Mouse (Mus musculus): Measurements from ENCODE around the gene Mmp24. TPM values are rescaled to one million over a fixed set of nuclear protein-coding genes. Genes with fewer than 3 reads are reported as not detected.
"Not testable (repeated sequence)": the region's sequence is repeated elsewhere in the genome, so short reads cannot be mapped to it uniquely, and the experiment has no call there.

The Mmp24 gene
- total RNA-seq, 1 experiment from 2014 or later: not detected

DNA sequence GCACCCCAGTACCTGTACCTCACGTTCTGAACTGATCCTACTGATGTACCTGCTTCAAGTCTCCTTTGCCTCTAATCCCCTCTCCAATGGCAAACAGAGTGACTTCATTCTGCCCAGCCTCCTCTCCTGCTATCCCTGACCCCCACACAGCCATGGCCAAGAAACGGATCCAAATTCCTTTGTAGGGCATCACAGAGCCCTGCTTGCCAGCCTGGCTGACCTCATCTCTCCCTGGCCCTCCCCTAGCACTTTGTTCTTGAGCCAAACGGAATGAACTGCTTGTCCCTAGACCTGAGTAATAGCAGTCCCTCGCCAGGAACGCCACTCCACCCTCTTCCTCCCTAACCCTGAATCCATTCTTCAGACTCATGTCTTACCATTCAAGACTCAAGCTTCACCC is 31.4 kb downstream of the Mmp24 start:
- no peak for ATAC-seq (ENCODE audit: extremely low read depth, insufficient number of reproducible peaks, low FRiP score, poor library complexity, severe bottlenecking)

DNA sequence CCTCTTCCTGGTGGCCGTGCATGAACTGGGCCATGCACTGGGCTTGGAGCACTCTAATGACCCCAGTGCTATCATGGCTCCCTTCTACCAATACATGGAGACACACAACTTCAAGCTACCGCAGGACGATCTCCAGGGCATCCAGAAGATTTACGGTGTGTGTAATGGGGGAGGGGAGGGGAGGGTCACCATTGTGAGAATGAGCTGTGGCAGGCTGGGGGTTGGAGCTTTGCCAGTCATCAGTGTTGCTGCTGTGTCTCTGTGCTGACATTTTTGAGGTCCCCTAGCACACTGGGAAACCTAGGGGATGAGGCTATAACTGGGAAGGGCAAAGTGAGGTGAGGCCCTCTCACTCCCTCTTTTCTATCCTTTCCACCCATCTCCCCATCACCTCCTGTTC is 32.3 kb downstream of the Mmp24 start:
- no peak for ATAC-seq (ENCODE audit: extremely low read depth, insufficient number of reproducible peaks, low FRiP score, poor library complexity, severe bottlenecking)

DNA sequence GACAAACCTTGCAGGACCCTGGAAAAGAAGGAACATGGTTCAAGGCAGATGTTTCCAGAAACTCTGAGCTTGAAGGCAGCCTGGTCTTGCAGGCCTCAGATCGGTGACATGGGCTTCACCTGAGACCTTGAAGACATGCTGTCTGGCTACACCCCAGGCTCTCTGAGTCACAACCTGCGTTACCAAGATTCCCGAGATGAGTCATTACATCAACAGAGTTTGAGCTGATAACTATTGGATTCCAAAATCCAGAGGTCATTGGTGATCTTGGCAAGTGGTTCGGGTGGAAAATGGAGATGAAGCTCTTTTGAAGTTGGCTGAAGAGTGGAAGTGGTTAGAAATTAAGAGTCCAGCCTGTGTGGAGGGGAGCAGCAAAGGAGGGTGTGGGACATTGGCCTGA is 34.5 kb downstream of the Mmp24 start:
- ATAC-seq (ENCODE audit: extremely low read depth, insufficient number of reproducible peaks, low FRiP score, poor library complexity, severe bottlenecking): no peak

DNA sequence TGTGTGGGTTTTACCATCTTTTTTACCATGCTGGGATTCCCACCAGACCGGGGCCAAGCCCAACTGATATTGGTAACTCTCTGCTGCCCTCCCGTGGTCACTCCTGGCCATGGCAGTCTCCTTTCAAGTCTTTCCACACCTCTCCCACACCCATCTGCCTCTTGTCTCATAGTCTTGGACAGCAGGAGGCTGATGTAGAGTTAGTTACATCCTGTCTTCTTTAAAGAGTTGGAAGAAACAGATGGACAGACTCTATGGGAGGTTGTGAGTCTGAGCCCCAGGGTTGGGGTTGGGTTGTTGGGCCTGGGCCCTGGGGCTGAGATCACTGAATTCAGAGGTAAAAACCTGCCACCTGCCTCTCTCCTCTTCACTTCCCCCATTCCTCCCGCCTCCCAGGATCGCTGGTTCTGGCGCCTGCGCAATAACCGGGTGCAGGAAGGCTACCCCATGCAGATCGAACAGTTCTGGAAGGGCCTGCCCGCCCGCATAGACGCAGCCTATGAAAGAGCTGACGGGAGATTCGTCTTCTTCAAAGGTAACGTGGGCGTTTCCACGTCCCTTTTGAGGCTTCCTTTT is 36.8 kb downstream of the Mmp24 start:
- peak; percentile 71 for ATAC-seq (ENCODE audit: extremely low read depth, insufficient number of reproducible peaks, low FRiP score, poor library complexity, severe bottlenecking)

DNA sequence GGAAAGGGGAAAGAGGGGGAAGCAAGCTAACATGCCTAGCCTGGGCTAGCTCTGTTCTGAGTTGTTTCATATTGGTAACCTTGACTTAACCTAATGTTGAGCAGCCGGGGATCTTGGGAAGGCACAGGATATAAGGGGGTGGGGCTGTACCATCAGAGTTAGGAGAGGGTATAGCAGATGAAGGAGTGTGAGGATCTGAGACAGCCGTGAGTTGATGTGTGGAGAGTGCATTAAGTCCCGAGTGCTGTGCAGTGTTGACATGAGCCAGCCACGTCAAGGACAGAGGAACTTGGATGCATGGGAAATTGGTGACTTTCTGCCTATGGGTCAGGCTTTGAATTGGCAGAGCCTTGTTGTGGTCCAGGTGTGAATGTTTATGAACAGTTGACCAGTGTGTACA is 37.5 kb downstream of the Mmp24 start:
- no peak for ATAC-seq (ENCODE audit: extremely low read depth, insufficient number of reproducible peaks, low FRiP score, poor library complexity, severe bottlenecking)

DNA sequence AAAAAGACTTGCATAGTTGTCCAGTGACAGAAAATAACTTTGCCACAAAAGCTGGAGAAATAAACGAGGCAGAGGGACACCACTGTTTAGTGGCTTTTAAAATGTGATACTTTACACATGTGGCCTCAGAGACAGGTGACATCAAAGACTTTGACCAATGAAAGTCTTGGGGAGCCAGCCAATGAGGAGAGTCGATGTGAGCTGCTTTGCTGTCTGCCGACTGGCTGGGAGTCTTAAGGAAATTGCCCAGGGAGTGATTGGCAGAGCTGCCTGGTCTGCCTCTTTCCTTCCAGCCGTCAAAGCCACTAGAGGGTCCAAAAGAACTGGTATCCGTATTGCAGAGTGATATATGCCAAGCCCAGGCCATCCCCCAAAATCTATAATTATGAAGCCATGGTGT is 39.7 kb downstream of the Mmp24 start:
- ATAC-seq (ENCODE audit: extremely low read depth, insufficient number of reproducible peaks, low FRiP score, poor library complexity, severe bottlenecking): no peak

DNA sequence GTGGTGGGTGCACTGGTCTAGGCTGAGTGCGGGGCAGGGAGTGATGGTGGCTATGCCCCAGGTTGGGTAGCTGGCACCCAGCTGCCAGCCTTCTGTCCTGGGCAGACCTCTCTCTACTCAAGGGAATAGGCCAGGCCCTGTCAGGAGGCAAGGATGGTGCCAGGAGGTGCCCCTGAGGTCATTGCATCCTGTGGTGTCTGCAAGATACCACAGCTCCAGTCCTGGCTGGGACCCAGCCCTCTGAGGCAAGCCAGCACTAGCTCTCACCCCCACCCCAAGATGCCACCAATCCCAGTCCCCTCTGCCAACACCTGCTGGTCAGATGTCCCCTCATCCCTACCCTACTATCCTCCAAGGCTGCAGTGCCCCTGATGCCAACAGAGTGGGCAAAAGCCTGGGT is 41.0 kb downstream of the Mmp24 start:
- no peak for ATAC-seq (ENCODE audit: extremely low read depth, insufficient number of reproducible peaks, low FRiP score, poor library complexity, severe bottlenecking)

DNA sequence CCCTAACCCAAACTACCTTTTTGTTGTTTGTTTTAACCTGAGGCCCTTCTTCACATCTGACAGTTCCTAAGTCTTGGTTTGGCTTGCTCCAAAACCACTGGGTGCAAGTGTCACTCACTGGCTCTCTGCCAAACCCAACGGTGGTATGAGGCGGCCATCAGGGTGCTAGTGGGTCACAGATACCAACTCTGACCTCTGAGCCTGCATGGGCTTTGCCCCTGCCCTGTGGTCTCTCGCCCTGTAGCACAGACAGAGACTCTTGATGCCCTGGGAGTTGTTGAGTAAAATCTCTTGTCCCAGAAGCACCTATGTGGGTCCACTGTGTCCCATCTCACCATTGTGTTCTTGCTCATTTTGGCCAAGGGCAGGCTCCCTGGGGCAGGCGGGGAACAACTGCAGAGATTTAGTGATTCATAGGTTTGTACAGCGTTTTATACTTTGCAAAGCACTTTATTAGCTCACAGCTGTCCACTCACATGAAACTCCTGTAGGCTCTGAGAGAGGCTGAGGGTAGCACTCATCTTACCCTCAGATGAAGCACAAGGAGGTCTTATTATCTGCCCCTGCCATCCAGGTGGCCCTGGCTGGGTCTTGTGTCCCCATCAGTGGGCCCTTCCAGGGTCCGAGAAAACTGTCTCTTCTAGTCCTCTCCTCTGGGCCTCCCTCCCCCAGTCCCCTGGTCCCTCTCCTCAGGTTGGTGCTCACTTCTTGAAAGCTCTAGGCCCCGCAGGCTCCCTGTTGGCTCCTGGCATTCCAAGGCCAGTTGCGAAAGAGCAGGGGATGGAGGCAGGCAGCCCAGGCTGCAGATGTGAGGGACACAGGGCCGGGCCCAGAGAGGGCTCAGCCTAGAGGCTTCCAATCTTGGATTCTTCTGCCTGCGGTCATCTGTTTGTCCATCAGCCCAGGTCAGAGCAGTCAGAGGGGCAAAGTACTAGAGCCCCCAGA is 42.4 kb downstream of the Mmp24 start:
- no peak for ATAC-seq (ENCODE audit: extremely low read depth, insufficient number of reproducible peaks, low FRiP score, poor library complexity, severe bottlenecking)

DNA sequence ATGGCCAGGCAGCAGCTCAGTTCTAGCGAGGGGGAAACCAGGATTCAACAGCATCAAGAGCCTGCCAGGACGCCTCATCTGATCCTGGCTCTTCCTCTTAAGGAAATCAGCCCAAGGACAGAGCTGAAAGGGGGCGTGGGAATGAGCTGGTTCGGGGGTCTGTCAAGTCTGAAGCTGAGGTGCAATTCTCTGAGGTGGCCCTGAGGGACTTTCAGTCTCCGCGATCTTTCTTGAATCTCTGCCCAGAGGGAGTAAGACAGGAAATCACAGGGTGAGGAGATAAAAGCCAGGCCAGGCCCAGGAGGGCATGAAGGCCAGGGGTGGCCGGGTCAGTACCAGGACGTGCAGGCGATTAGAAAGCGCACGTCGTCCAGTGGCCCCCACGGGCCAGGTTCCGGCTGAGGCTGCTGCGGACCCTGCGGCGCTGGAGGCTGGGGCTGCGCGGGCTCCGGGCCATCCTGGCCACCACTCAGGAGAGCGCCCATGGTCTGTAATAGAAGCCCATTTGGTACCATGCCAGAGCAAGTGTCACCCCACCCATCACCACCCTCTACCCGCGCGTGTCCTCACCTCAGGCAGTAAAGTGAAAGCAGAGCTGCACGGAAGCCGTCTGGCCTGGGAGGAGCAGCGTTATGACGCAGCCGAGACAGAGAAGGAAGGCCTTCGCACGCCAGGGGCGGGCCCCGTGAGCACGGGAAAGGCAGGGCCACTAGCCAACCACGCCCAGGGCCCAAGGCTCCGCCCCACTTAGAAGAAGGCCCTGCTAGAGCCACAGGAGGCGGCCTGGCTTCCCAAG is 43.7 kb downstream of the Mmp24 start:
- ATAC-seq (ENCODE audit: extremely low read depth, insufficient number of reproducible peaks, low FRiP score, poor library complexity, severe bottlenecking): peak; percentile 96

DNA sequence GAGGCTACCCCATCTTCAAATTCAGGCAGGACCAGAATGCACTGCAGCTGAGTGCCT is 44.1 kb downstream of the Mmp24 start, which contains the start of gene BC029722:
Gene BC029722 (minus strand): TSS at position 35 of the 57 bp plus-strand sequence.
- ATAC-seq (ENCODE audit: extremely low read depth, insufficient number of reproducible peaks, low FRiP score, poor library complexity, severe bottlenecking): no peak

DNA sequence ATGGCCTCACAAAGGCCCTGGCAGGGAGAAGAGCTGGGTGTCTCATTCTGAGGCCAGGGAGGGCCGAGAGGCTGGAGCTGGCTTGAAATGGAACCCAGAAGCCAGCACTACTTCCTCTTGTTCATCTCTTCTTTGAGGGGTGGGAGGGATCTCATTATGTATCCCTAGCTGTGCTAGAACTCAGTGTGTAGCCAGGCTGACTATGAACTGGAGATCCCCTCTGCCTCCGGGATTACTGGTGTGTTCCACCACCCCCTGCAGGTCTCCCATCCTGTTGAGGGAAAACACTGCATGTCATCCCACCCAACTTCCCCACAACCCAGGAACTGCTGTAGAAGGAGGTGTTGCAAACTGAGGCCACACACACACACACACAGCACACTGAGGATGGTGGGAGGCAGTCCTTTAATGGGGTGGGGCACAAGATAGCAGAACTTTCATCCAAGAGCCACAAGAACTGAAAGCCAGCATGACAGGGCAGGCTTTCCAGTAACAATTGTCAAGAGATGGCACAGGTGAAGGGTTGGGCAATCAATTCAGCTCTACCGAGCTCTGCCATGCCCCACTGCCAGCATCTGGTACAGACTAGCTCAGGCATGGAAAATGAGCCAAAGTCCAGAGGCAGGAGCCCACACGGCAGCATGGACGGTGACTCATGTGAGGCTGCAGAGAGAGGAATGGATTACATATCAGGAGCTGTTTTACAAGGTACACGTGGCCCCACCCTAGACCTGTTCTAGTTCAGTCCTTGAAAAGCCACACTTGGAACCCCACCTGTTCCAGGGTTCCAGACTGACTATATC is 44.5 kb downstream of the Mmp24 start:
- no peak for ATAC-seq (ENCODE audit: extremely low read depth, insufficient number of reproducible peaks, low FRiP score, poor library complexity, severe bottlenecking)

DNA sequence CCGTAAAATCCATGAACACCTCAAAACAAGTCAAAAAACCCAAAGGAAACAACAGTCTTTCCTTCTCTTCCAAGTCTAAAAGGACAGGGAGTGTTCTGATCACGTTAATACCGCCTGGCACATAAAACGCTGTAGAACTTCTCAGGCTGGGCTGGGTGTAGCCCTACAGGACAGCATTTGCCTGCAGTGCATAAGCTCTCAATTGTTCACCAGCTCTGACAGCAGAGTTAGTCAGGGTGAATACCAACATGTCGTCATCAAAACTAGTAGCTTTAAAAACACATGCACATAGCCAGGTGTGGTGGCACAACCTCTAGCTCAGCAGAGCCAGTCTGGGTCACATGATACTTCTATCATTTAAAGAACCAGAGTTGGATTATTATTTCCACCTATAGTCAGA is 45.6 kb downstream of the Mmp24 start:
- no peak for ATAC-seq (ENCODE audit: extremely low read depth, insufficient number of reproducible peaks, low FRiP score, poor library complexity, severe bottlenecking)

DNA sequence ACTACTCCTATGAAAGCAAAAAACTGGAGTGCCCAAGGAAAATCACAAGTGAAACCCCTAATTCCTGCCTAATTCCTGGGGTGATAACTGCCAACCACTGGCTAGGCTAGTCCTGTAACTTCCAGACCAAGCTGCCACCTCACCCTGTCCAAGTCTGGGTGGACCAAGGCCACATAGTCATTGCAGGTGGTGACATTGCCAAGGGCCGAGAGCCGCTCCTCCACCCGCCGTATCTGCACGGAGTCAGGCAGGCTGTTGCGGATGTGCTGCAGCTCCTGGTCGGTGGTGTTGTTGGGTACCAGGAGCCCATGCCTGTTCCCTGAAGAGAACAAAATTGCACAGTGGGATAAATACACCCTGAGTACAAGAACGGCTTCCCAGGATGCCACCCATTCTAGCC is 48.6 kb downstream of the Mmp24 start:
- ATAC-seq (ENCODE audit: extremely low read depth, insufficient number of reproducible peaks, low FRiP score, poor library complexity, severe bottlenecking): no peak

DNA sequence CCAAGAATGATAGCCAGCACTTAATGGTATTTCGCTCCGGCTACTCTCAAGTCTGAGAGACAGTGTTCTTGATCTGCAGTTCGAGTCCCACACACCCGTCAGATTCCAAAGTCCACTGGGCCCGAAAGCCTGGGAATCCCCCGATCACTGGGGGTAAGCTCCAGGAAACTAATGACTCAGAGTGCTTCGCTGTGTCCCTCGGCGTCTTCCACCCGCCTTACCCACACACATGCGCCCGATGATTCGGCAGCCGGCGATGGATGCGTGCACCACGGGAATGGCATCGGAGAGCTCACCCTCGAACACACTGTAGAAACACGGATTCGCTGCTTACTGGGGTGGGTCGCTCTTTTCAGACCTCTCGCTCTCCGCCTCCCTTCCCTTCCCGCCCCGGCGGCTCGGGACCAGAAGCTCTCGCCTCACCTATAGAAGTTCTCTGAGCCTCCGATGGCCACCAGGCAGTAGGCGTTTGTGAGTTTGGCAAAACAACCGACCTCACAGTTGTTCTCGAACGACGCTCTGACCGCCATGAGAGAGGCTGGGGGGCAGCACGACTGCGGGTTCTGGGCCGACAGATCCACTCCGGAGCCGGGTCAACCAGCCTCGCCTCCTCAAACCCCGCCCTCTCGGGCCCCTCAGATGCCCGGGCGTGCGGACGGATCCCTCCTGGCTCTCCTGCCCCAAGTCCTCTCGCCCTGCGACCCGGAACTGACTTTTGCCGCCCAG is 50.9 kb downstream of the Mmp24 start:
- no peak for ATAC-seq (ENCODE audit: extremely low read depth, insufficient number of reproducible peaks, low FRiP score, poor library complexity, severe bottlenecking)

DNA sequence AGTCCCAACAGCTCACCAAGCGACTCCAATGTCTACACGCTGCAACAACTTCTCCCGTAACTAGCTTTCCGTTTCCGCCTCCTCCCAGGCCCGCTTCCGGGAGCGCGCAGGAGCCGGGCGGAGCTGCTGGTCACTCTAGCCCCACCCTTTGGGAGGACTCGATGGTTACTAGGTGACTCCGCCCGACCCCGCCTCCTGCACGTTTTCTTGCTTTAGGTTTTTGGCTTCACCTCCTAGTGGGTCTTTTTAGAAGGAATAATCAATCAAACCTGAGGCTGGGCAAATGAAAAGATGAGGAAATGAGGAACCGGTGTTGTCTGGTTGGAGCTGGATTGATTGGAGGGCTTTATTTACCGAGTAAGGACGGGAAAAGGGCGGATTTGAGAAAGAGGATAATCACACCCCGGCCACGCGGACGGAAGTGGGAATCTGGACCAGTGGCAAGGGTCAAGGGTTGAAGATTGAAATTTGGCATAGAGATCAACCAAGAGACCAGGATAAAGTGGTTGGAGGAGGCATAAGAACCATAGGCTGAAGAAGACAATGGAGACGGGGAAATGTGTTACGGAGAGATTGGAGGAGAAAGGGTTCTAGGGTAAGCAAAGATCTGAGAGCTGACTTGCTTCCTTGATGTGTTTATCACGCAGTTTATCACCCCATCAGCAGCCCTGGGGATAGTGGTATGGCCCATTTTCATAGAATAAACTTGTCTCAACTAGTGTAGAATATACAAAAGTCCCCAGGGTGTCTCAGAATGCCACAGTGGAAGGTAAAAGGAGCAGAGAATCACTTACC is 51.7 kb downstream of the Mmp24 start, which contains the start of gene Eif6:
Gene Eif6 (minus strand): TSS at position 296 of the 795 bp plus-strand sequence.
- peak; percentile 87 for ATAC-seq (ENCODE audit: extremely low read depth, insufficient number of reproducible peaks, low FRiP score, poor library complexity, severe bottlenecking)

DNA sequence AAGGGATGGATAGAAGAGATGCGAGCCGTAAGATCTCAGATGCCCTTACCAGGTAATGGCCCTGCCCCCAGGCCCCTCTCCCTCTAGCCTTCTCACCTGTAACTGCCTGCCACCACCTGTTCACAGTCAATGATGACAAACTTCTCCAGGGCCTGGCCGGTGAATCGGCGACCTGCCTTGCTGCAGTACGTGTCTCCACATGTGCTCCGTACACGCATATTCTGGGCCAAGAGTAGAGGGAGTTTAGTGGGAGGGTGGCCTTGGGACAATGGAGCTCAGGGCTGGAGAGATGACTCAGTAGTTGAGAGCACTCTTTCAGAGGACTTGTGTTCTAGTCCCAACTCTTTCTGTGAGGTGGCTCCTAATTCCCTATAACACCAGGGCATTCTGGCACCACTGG is 55.7 kb downstream of the Mmp24 start:
- ATAC-seq (ENCODE audit: extremely low read depth, insufficient number of reproducible peaks, low FRiP score, poor library complexity, severe bottlenecking): no peak

DNA sequence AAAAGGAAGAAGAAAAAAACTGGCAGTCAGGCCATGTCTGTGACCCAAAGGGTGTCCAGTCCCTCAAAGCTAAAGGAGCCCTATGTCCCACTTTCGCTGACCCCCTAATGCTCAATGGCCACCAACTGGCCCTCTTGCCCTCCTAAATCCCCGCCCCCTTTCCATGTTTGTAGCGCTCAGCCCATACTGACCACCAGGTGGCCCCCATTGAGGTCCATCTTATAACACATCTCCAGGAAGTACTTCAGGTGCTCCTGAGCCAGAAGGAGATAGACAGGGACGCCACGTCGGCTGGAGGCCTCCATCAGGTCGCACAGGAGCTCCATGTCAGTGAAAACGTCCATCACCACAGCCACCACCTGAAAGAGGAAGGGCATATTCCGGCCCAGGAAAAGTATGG is 56.2 kb downstream of the Mmp24 start:
- no peak for ATAC-seq (ENCODE audit: extremely low read depth, insufficient number of reproducible peaks, low FRiP score, poor library complexity, severe bottlenecking)

DNA sequence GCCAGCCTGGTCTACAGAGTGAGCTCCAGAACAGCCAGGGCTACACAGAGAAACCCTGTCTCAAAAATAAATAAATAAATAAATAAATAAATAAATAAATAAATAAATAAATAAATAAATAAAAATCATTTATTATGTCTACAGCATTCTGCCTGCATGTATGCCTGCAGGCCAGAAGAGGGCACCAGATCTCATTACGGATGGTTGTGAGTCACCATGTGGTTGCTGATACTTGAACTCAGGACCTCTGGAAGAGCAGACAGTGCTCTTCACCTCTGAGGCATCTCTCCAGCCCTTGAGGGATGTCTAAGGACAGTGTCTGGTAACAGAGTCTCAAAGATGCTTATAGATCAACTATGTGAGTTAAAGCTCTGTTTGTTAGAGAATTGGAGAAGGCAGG is 56.9 kb downstream of the Mmp24 start:
- not testable (repeated sequence) for ATAC-seq (ENCODE audit: extremely low read depth, insufficient number of reproducible peaks, low FRiP score, poor library complexity, severe bottlenecking)

All from neutrophil, adult 5-6 weeks (primary cell).